Mouse (Mus musculus): ENCODE measurements around the gene Dnajb8.
A peak's percentile ranks its signal among the peaks of the same experiment; 100 is the strongest.

The Dnajb8 gene

GRCm38 (mm10) chr6:88199718-88200692 is 22.1 kb upstream of the Dnajb8 start:
- no peak for DNase-seq (ENCODE audit: low spot score)

GRCm38 (mm10) chr6:88200693-88201609 is 21.1 kb upstream of the Dnajb8 start:
- no peak for DNase-seq (ENCODE audit: low spot score)

GRCm38 (mm10) chr6:88201926-88202700 is 20.0 kb upstream of the Dnajb8 start:
- no peak for DNase-seq (ENCODE audit: low spot score)

GRCm38 (mm10) chr6:88202921-88203690 is 19.0 kb upstream of the Dnajb8 start:
- peak; percentile 79 for DNase-seq (ENCODE audit: low spot score)

- DNase-seq (ENCODE audit: low spot score): no peak
Measured at GRCm38 (mm10) chr6:88203791-88204405, 18.2 kb upstream of the Dnajb8 start.

- no peak for DNase-seq (ENCODE audit: low spot score)
Measured at GRCm38 (mm10) chr6:88204531-88205385, 17.3 kb upstream of the Dnajb8 start.

- DNase-seq (ENCODE audit: low spot score): no peak
Measured at GRCm38 (mm10) chr6:88205386-88205700, 16.7 kb upstream of the Dnajb8 start.

- DNase-seq (ENCODE audit: low spot score): peak; percentile 62
Measured at GRCm38 (mm10) chr6:88205937-88206336, 16.1 kb upstream of the Dnajb8 start.

GRCm38 (mm10) chr6:88206566-88206965 is 15.5 kb upstream of the Dnajb8 start:
- no peak for DNase-seq (ENCODE audit: low spot score)

GRCm38 (mm10) chr6:88207403-88208033 is 14.6 kb upstream of the Dnajb8 start:
- no peak for DNase-seq (ENCODE audit: low spot score)

- DNase-seq (ENCODE audit: low spot score): no peak
Measured at GRCm38 (mm10) chr6:88208321-88208720, 13.7 kb upstream of the Dnajb8 start.

GRCm38 (mm10) chr6:88209453-88209852 is 12.6 kb upstream of the Dnajb8 start:
- no peak for DNase-seq (ENCODE audit: low spot score)

GRCm38 (mm10) chr6:88210182-88210581 is 11.9 kb upstream of the Dnajb8 start:
- no peak for DNase-seq (ENCODE audit: low spot score)

GRCm38 (mm10) chr6:88215797-88216196 is 6.3 kb upstream of the Dnajb8 start:
- no peak for DNase-seq (ENCODE audit: low spot score)

GRCm38 (mm10) chr6:88216199-88216598 is 5.9 kb upstream of the Dnajb8 start:
- no peak for DNase-seq (ENCODE audit: low spot score)

- no peak for DNase-seq (ENCODE audit: low spot score)
Measured at GRCm38 (mm10) chr6:88219094-88219493, 3.0 kb upstream of the Dnajb8 start.

- DNase-seq (ENCODE audit: low spot score): no peak
Measured at GRCm38 (mm10) chr6:88226570-88226994, 4.5 kb downstream of the Dnajb8 start.

- no peak for DNase-seq (ENCODE audit: low spot score)
Measured at GRCm38 (mm10) chr6:88227537-88227936, 5.5 kb downstream of the Dnajb8 start.

GRCm38 (mm10) chr6:88229221-88229620 is 7.2 kb downstream of the Dnajb8 start:
- no peak for DNase-seq (ENCODE audit: low spot score)

Data from lung, postnatal 25 days (tissue).